Mouse (Mus musculus) brain, embryonic 18.5 days (tissue): ENCODE measurements at regions not wholly inside any gene's neighbourhood (a gene's known extent, or its start where the extent isn't known, plus 50 kb on each side); places are given as distances from the start of the nearest gene placed in this dataset.

Experiments
- DNase-seq: peaks from one replicate; pipeline ENCODE4 v3.0.0-alpha.2; 2012; ENCODE audit warnings: low read depth, low spot score

GRCm38 (mm10) chr11:90981626-90982025, 293.5 kb upstream of the Tom1l1 start:
- DNase-seq: no peak

GRCm38 (mm10) chr11:90978234-90978633, 290.1 kb upstream of the Tom1l1 start:
- DNase-seq: no peak

- DNase-seq: no peak
Observed at GRCm38 (mm10) chr11:90941076-90941475, 252.9 kb upstream of the Tom1l1 start.

GRCm38 (mm10) chr11:90925738-90926137, 237.6 kb upstream of the Tom1l1 start:
- DNase-seq: no peak

- no peak for DNase-seq
Observed at GRCm38 (mm10) chr11:90917782-90918181, 229.6 kb upstream of the Tom1l1 start.

- no peak for DNase-seq
Observed at GRCm38 (mm10) chr11:90894236-90894635, 206.1 kb upstream of the Tom1l1 start.

- no peak for DNase-seq
Observed at GRCm38 (mm10) chr11:90873122-90873521, 185.0 kb upstream of the Tom1l1 start.

- DNase-seq: peak; percentile 20
Observed at GRCm38 (mm10) chr11:90871686-90872085, 183.5 kb upstream of the Tom1l1 start.

- DNase-seq: no peak
Observed at GRCm38 (mm10) chr11:90863981-90864760, 176.0 kb upstream of the Tom1l1 start.

- no peak for DNase-seq
Observed at GRCm38 (mm10) chr11:90855731-90856130, 167.6 kb upstream of the Tom1l1 start.

- DNase-seq: no peak
Observed at GRCm38 (mm10) chr11:90855324-90855723, 167.2 kb upstream of the Tom1l1 start.

- DNase-seq: peak; percentile 14
Observed at GRCm38 (mm10) chr11:90851221-90851620, 163.1 kb upstream of the Tom1l1 start.

GRCm38 (mm10) chr11:90844925-90845319, 156.8 kb upstream of the Tom1l1 start:
- no peak for DNase-seq

GRCm38 (mm10) chr11:90844266-90844924, 156.2 kb upstream of the Tom1l1 start:
- peak; percentile 22 for DNase-seq

- DNase-seq: no peak
Observed at GRCm38 (mm10) chr11:90838161-90838560, 150.0 kb upstream of the Tom1l1 start.

GRCm38 (mm10) chr11:90824761-90825160, 136.6 kb upstream of the Tom1l1 start:
- no peak for DNase-seq

- no peak for DNase-seq
Observed at GRCm38 (mm10) chr11:90816727-90817126, 128.6 kb upstream of the Tom1l1 start.

GRCm38 (mm10) chr11:90814471-90814870, 126.3 kb upstream of the Tom1l1 start:
- DNase-seq: no peak

GRCm38 (mm10) chr11:90812971-90813370, 124.8 kb upstream of the Tom1l1 start:
- no peak for DNase-seq

- DNase-seq: peak; percentile 43
Observed at GRCm38 (mm10) chr11:90812530-90812929, 124.4 kb upstream of the Tom1l1 start.

- no peak for DNase-seq
Observed at GRCm38 (mm10) chr11:90808443-90808842, 120.3 kb upstream of the Tom1l1 start.

- no peak for DNase-seq
Observed at GRCm38 (mm10) chr11:90807343-90807742, 119.2 kb upstream of the Tom1l1 start.
